Mouse (Mus musculus): ENCODE measurements around the gene Pigm. TPM values are rescaled to one million over a fixed set of nuclear protein-coding genes. Genes with fewer than 3 reads are reported as not detected.
A peak's percentile ranks its signal among the peaks of the same experiment; 100 is the strongest.

Pigm gene
- polyA plus RNA-seq, 1 experiment from 2014 or later: 3.5 TPM

DNA sequence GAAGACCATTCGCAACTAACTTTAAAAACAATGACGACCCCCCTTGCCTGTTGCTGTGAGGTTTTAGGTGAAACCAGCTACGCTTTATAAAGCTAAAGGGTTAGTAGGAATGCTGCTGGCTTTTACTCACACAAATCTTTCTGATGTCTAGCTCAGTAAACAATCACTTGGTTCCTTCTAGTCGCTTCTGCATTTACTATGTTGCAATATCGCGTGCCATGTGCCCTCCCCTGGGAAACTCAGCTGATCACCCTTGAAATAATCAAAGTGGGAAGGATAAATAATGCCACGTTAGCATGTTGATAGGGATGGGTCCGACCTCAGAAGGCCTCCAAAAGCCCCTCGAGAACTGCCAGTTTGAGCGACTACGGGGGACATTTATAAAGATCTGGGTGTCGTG lies 29.0 kb upstream of the Pigm start:
- Histone ChIP-seq H3K4me3 (ENCODE audit: low read length) (no peak overlapping the region), H3K27me3 (ENCODE audit: control insufficient read depth, insufficient read depth, low read length) (peaks cover 21% of the 10 kb centered on the region), H3K9ac (ENCODE audit: low read length) (no peak overlapping the region), H3K9me3 (replicated peaks; ENCODE audit: control insufficient read depth, low read length) (no peaks in the 10 kb centered on the region), H3K36me3 (ENCODE audit: control insufficient read depth, insufficient read depth) (no peaks in the 10 kb centered on the region), H3K27ac (ENCODE audit: low read length) (no peak overlapping the region), H3K4me1 (ENCODE audit: control insufficient read depth, insufficient read depth, low read length) (peaks cover 3% of the 10 kb centered on the region; the same call in 1 of the 2 replicates), H3K4me2 (ENCODE audit: low read depth, low read length) (no peak overlapping the region)
- ATAC-seq (replicated peaks; ENCODE audit: extremely low read depth, insufficient read depth, low FRiP score): no peak
- WGBS: 80% methylated on average over 12 of the region's 12 CpGs

GRCm38 (mm10) chr1:172349504-172349903 lies 26.8 kb upstream of the Pigm start:
- no peak overlapping the region for H3K4me2 ChIP-seq (ENCODE audit: low read depth, low read length)
- no peaks in the 10 kb centered on the region for H3K9me3 ChIP-seq (replicated peaks; ENCODE audit: control insufficient read depth, low read length)
- H3K36me3 ChIP-seq (ENCODE audit: control insufficient read depth, insufficient read depth): no peaks in the 10 kb centered on the region
- peaks cover 15% of the 10 kb centered on the region for H3K27me3 ChIP-seq (ENCODE audit: control insufficient read depth, insufficient read depth, low read length)
- H3K27ac ChIP-seq (ENCODE audit: low read length): no peak overlapping the region
- ATAC-seq (replicated peaks; ENCODE audit: extremely low read depth, insufficient read depth, low FRiP score): no peak
- no peak overlapping the region for H3K4me3 ChIP-seq (ENCODE audit: low read length)
- no peak overlapping the region for H3K9ac ChIP-seq (ENCODE audit: low read length)
- peaks cover 3% of the 10 kb centered on the region; the same call in 1 of the 2 replicates for H3K4me1 ChIP-seq (ENCODE audit: control insufficient read depth, insufficient read depth, low read length)
- WGBS: 72% methylated on average over 5 of the region's 5 CpGs

DNA sequence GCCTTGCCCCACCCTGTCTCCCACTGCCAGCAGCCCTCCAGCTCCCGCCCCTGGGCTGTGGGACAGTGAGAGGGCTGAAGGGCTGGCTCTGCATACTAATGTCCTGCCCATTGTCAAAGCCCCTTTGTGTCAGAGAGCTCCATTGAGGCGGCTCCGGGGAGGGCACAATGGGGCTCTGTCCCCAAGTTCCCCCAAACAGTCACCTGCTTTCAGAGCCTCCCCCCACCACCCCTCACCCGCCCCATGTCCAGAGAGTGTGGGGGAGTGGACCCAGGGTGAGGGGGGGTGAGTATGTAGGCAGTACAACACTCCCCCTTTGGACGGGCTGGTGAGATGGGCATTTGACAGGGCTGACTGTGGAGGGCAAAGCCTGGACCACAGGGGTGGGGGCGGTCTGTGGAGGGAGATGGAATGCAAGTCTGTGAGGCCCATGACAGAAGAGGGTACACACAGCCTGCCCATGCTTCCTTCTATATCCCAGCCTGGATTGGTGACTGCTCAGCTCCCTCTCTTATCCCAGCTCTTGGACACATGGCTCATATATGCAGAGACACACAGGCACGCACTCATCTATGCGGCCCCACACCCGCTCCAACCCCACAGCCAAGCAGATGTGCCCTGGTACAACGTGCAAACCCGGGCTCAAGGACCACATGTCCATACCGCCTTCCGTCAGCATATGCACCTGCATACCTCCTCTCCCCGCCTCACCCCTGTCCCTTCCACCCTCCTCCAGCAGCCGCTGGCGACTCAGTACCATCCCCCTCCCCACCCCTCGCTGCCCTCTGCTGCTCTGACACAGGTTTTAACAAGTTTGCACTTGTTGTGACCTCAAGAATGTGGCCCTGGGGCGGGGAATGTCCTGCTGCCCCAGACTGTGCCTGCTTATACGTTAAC lies 26.2 kb upstream of the Pigm start:
- Histone ChIP-seq H3K4me1 (ENCODE audit: control insufficient read depth, insufficient read depth, low read length) (peaks cover 3% of the 10 kb centered on the region; the same call in 1 of the 2 replicates), H3K36me3 (ENCODE audit: control insufficient read depth, insufficient read depth) (no peaks in the 10 kb centered on the region), H3K27ac (ENCODE audit: low read length) (no peak overlapping the region), H3K4me2 (ENCODE audit: low read depth, low read length) (0 out of 2 replicates have a peak overlapping the region, but pooled peaks have one; percentile 0), H3K9me3 (replicated peaks; ENCODE audit: control insufficient read depth, low read length) (no peaks in the 10 kb centered on the region), H3K4me3 (ENCODE audit: low read length) (no peak overlapping the region), H3K27me3 (ENCODE audit: control insufficient read depth, insufficient read depth, low read length) (peaks cover 15% of the 10 kb centered on the region), H3K9ac (ENCODE audit: low read length) (no peak overlapping the region)
- 16% methylated on average over 18 of the region's 19 CpGs for WGBS
- ATAC-seq (replicated peaks; ENCODE audit: extremely low read depth, insufficient read depth, low FRiP score): no peak; the same call in 1 of the 2 replicates

DNA sequence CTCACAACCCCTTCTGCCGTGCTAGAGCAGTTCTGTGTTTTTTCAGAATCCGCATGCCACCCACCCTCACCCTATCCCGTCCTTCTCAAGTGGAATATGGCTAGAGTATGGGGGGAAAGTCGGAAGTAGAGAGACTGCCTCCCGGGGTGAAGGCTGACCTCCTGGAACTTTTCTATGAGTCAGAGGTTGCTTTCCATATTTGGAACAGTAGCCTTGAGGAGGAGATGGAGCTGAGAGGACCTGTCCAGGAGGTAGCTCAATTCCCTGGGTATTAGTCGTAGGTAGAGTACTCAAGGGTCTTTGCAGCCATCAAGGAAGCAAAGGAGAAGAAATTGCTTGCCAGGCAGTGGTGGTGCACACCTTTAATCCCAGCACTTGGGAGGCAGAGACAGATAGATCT lies 24.3 kb upstream of the Pigm start:
- Histone ChIP-seq H3K9me3 (replicated peaks; ENCODE audit: control insufficient read depth, low read length) (no peaks in the 10 kb centered on the region), H3K27ac (ENCODE audit: low read length) (no peak overlapping the region), H3K27me3 (ENCODE audit: control insufficient read depth, insufficient read depth, low read length) (peaks cover 15% of the 10 kb centered on the region), H3K9ac (ENCODE audit: low read length) (no peak overlapping the region), H3K4me1 (ENCODE audit: control insufficient read depth, insufficient read depth, low read length) (peaks cover 3% of the 10 kb centered on the region; the same call in 1 of the 2 replicates), H3K4me3 (ENCODE audit: low read length) (no peak overlapping the region), H3K4me2 (ENCODE audit: low read depth, low read length) (no peak overlapping the region), H3K36me3 (ENCODE audit: control insufficient read depth, insufficient read depth) (no peaks in the 10 kb centered on the region)
- no peak for ATAC-seq (replicated peaks; ENCODE audit: extremely low read depth, insufficient read depth, low FRiP score)
- WGBS: 55% methylated on average over 6 of the region's 6 CpGs

DNA sequence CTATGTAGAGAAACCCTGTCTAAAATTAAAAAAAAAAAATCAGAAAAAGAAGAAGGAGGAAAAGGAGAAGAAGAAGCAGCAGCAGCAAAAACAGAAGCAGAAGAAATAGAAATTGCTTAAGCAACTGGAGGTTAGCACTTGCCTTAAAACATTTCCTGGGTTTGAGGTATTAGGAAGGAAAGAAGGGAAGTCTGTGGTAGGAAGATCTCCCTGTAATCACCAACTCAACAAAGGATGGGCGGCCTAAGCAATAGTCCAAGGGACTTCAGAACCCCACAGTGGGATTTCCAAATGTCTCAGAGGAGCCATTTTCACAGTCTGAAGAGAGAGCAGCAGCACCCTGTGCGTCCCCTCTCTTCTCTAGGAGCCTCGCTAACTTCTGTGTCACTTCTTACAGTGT lies 23.9 kb upstream of the Pigm start:
- 62% methylated on average over 3 of the region's 3 CpGs for WGBS
- Histone ChIP-seq H3K9ac (ENCODE audit: low read length) (no peak overlapping the region), H3K27me3 (ENCODE audit: control insufficient read depth, insufficient read depth, low read length) (peaks cover 15% of the 10 kb centered on the region), H3K36me3 (ENCODE audit: control insufficient read depth, insufficient read depth) (no peaks in the 10 kb centered on the region), H3K4me2 (ENCODE audit: low read depth, low read length) (no peak overlapping the region), H3K27ac (ENCODE audit: low read length) (no peak overlapping the region), H3K4me3 (ENCODE audit: low read length) (no peak overlapping the region), H3K9me3 (replicated peaks; ENCODE audit: control insufficient read depth, low read length) (no peaks in the 10 kb centered on the region), H3K4me1 (ENCODE audit: control insufficient read depth, insufficient read depth, low read length) (peaks cover 3% of the 10 kb centered on the region; the same call in 1 of the 2 replicates)
- no peak for ATAC-seq (replicated peaks; ENCODE audit: extremely low read depth, insufficient read depth, low FRiP score)

- no peak overlapping the region for H3K9ac ChIP-seq (ENCODE audit: low read length)
- peaks cover 11% of the 10 kb centered on the region for H3K27me3 ChIP-seq (ENCODE audit: control insufficient read depth, insufficient read depth, low read length)
- no peak overlapping the region for H3K27ac ChIP-seq (ENCODE audit: low read length)
- no peak overlapping the region for H3K4me2 ChIP-seq (ENCODE audit: low read depth, low read length)
- no peak overlapping the region for H3K4me3 ChIP-seq (ENCODE audit: low read length)
- no peaks in the 10 kb centered on the region for H3K4me1 ChIP-seq (ENCODE audit: control insufficient read depth, insufficient read depth, low read length)
- no peaks in the 10 kb centered on the region for H3K36me3 ChIP-seq (ENCODE audit: control insufficient read depth, insufficient read depth)
- H3K9me3 ChIP-seq (replicated peaks; ENCODE audit: control insufficient read depth, low read length): no peaks in the 10 kb centered on the region
- no peak for ATAC-seq (replicated peaks; ENCODE audit: extremely low read depth, insufficient read depth, low FRiP score)
- WGBS: 50% methylated on average over 3 of the region's 3 CpGs
Measured at GRCm38 (mm10) chr1:172355336-172355735, 21.0 kb upstream of the Pigm start.

GRCm38 (mm10) chr1:172357550-172357949 lies 18.8 kb upstream of the Pigm start:
- Histone ChIP-seq H3K4me3 (ENCODE audit: low read length) (no peak overlapping the region), H3K9me3 (replicated peaks; ENCODE audit: control insufficient read depth, low read length) (no peaks in the 10 kb centered on the region), H3K36me3 (ENCODE audit: control insufficient read depth, insufficient read depth) (no peaks in the 10 kb centered on the region), H3K4me1 (ENCODE audit: control insufficient read depth, insufficient read depth, low read length) (no peaks in the 10 kb centered on the region), H3K9ac (ENCODE audit: low read length) (no peak overlapping the region), H3K27me3 (ENCODE audit: control insufficient read depth, insufficient read depth, low read length) (no peaks in the 10 kb centered on the region; the same call in 1 of the 2 replicates), H3K4me2 (ENCODE audit: low read depth, low read length) (no peak overlapping the region), H3K27ac (ENCODE audit: low read length) (no peak overlapping the region)
- no peak for ATAC-seq (replicated peaks; ENCODE audit: extremely low read depth, insufficient read depth, low FRiP score)
- WGBS: 2% methylated on average over 1 of the region's 1 CpGs

DNA sequence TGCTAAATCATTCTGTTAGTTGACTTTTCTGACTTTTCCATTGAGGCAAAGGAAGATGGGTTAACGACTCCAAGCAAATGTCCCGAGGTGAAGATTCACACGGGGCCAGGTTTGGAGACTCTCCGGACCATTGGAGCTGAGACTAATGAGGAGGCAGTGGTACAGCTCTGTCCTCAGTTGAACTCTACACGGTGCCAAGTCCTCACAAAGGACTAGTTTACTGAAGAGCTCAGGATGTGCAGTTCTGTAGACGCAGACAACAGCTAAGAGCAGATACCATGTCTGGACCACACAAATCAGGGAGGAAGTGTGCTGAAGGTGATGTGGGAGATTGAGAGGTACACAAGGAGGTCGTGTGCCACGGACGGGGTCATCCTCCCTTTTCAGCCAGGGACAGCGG lies 18.0 kb upstream of the Pigm start:
- WGBS: 71% methylated on average over 10 of the region's 10 CpGs
- ATAC-seq (replicated peaks; ENCODE audit: extremely low read depth, insufficient read depth, low FRiP score): no peak
- H3K9me3 ChIP-seq (replicated peaks; ENCODE audit: control insufficient read depth, low read length): no peaks in the 10 kb centered on the region
- no peaks in the 10 kb centered on the region; the same call in 1 of the 2 replicates for H3K27me3 ChIP-seq (ENCODE audit: control insufficient read depth, insufficient read depth, low read length)
- H3K36me3 ChIP-seq (ENCODE audit: control insufficient read depth, insufficient read depth): no peaks in the 10 kb centered on the region
- H3K9ac ChIP-seq (ENCODE audit: low read length): no peak overlapping the region
- H3K4me1 ChIP-seq (ENCODE audit: control insufficient read depth, insufficient read depth, low read length): no peaks in the 10 kb centered on the region
- no peak overlapping the region for H3K27ac ChIP-seq (ENCODE audit: low read length)
- H3K4me2 ChIP-seq (ENCODE audit: low read depth, low read length): no peak overlapping the region
- H3K4me3 ChIP-seq (ENCODE audit: low read length): no peak overlapping the region

GRCm38 (mm10) chr1:172364684-172365083 lies 11.7 kb upstream of the Pigm start:
- Histone ChIP-seq H3K4me3 (ENCODE audit: low read length) (no peak overlapping the region), H3K9me3 (replicated peaks; ENCODE audit: control insufficient read depth, low read length) (no peaks in the 10 kb centered on the region), H3K4me2 (ENCODE audit: low read depth, low read length) (peak overlapping the region; percentile 18; the same call in 1 of the 2 replicates), H3K4me1 (ENCODE audit: control insufficient read depth, insufficient read depth, low read length) (no peaks in the 10 kb centered on the region), H3K9ac (ENCODE audit: low read length) (no peak overlapping the region), H3K27ac (ENCODE audit: low read length) (no peak overlapping the region), H3K36me3 (ENCODE audit: control insufficient read depth, insufficient read depth) (no peaks in the 10 kb centered on the region), H3K27me3 (ENCODE audit: control insufficient read depth, insufficient read depth, low read length) (no peaks in the 10 kb centered on the region)
- ATAC-seq (replicated peaks; ENCODE audit: extremely low read depth, insufficient read depth, low FRiP score): no peak
- 6% methylated on average over 6 of the region's 6 CpGs for WGBS

Measured in heart, embryonic 16.5 days (tissue).